Mouse (Mus musculus) MEL (cell line): Measurements from ENCODE around the gene Slc25a36. TPM values are rescaled to one million over a fixed set of nuclear protein-coding genes. Genes with fewer than 3 reads are reported as not detected.

Experiments
- DNase-seq: peaks from one replicate; pipeline ENCODE4 v3.0.0; 2011; ENCODE audit warnings: low read depth, low spot score
- H3K27ac ChIP-seq: 2 replicates; pipeline ENCODE4 v1.5.1; 2012; ENCODE audit warnings: low read depth, mild to moderate bottlenecking, control low read depth, low read length, moderate library complexity; ENCODE audit not compliant: control insufficient read depth
- H3K27me3 ChIP-seq, 2 experiments: fragments of 150-350 bp in 1 of 2; sonication (generic) in 1 of 2; 2 replicates each; pipeline ENCODE4 v1.6.1; 2012; ENCODE audit warnings: low read length in 2 of 2, mild to moderate bottlenecking in 2 of 2, improper control_type of control experiment in 1 of 2, moderate library complexity in 1 of 2; ENCODE audit not compliant: insufficient read depth in 2 of 2, control insufficient read depth in 1 of 2
- H3K36me3 ChIP-seq, 2 experiments: 2 replicates each; pipeline ENCODE4 v1.6.1; 2012 to 2014; ENCODE audit warnings: low read length in 2 of 2, improper control_type of control experiment in 1 of 2, inconsistent platforms in 1 of 2, mild to moderate bottlenecking in 1 of 2; ENCODE audit not compliant: insufficient read depth in 2 of 2, control insufficient read depth in 1 of 2
- H3K4me1 ChIP-seq, 2 experiments: fragments of 150-350 bp in 1 of 2; sonication (generic) in 1 of 2; 2 replicates each; pipeline ENCODE4 v1.6.1; 2012; ENCODE audit warnings: low read length in 2 of 2, improper control_type of control experiment in 1 of 2, mild to moderate bottlenecking in 1 of 2; ENCODE audit not compliant: insufficient read depth in 2 of 2, control insufficient read depth in 1 of 2
- H3K4me3 ChIP-seq, 2 experiments: fragments of 150-350 bp in 1 of 2; sonication (generic) in 1 of 2; 2 replicates each; pipeline ENCODE4 v1.5.1; 2012; ENCODE audit warnings: low read depth in 2 of 2, low read length in 2 of 2, mild to moderate bottlenecking in 2 of 2, moderate library complexity in 2 of 2, control low read depth in 1 of 2, improper control_type of control experiment in 1 of 2; ENCODE audit not compliant: control insufficient read depth in 1 of 2, insufficient read depth in 1 of 2
- H3K79me2 ChIP-seq: 2 replicates; pipeline ENCODE4 v1.6.1; 2012; ENCODE audit warnings: mild to moderate bottlenecking, low read length, moderate library complexity; ENCODE audit not compliant: control insufficient read depth, poor library complexity, insufficient read depth
- H3K9ac ChIP-seq: 2 replicates; pipeline ENCODE4 v1.6.1; 2012; ENCODE audit warnings: low read depth, mild to moderate bottlenecking, control low read depth, low read length, moderate library complexity; ENCODE audit not compliant: control insufficient read depth, poor library complexity, severe bottlenecking
- H3K9me3 ChIP-seq: fragments of 150-350 bp; sonication (generic); replicated peaks from 2 replicates; pipeline ENCODE4 v1.6.1; 2012; ENCODE audit warnings: mild to moderate bottlenecking, low read length, improper control_type of control experiment, moderate library complexity; ENCODE audit not compliant: insufficient read depth
- BHLHE40 ChIP-seq: IDR thresholded peaks from 2 replicates; pipeline ENCODE4 v1.6.1; 2012; ENCODE audit warnings: low read depth, mild to moderate bottlenecking, inconsistent platforms, low read length, improper control_type of control experiment, borderline replicate concordance
- CHD2 ChIP-seq: IDR thresholded peaks from 2 replicates; pipeline ENCODE4 v1.6.1; 2011; ENCODE audit warnings: low read length, improper control_type of control experiment
- CTCF ChIP-seq, 3 experiments: IDR thresholded peaks in 2 of 3; conservative IDR thresholded peaks in 1 of 3; 2 replicates each; pipeline ENCODE4 v1.5.1; 2011 to 2012; ENCODE audit warnings: low read length in 3 of 3, low read depth in 2 of 3, mild to moderate bottlenecking in 2 of 3, improper control_type of control experiment in 1 of 3, inconsistent platforms in 1 of 3, mixed read lengths in 1 of 3, moderate library complexity in 1 of 3; ENCODE audit not compliant: control insufficient read depth in 1 of 3, insufficient read depth in 1 of 3, poor library complexity in 1 of 3, severe bottlenecking in 1 of 3
- EP300 ChIP-seq, 2 experiments: IDR thresholded peaks; 2 replicates each; pipeline ENCODE4 v1.6.1; 2011; ENCODE audit warnings: improper control_type of control experiment in 2 of 2, low read length in 2 of 2, low read depth in 1 of 2, mild to moderate bottlenecking in 1 of 2
- ETS1 ChIP-seq: IDR thresholded peaks from 2 replicates; pipeline ENCODE4 v1.6.1; 2012; ENCODE audit warnings: low read depth, mild to moderate bottlenecking, inconsistent platforms, low read length, improper control_type of control experiment, moderate library complexity
- GABPA ChIP-seq: IDR thresholded peaks from 2 replicates; pipeline ENCODE4 v1.6.1; 2012; ENCODE audit warnings: low read depth, mild to moderate bottlenecking, inconsistent platforms, low read length, improper control_type of control experiment, moderate library complexity
- GATA1 ChIP-seq: IDR thresholded peaks from 2 replicates; pipeline ENCODE4 v1.6.1; 2011; ENCODE audit warnings: low read depth, low read length, improper control_type of control experiment
- HCFC1 ChIP-seq: IDR thresholded peaks from 2 replicates; pipeline ENCODE4 v1.6.1; 2012; ENCODE audit warnings: low read depth, mild to moderate bottlenecking, inconsistent platforms, low read length, improper control_type of control experiment, moderate library complexity
- KAT2A ChIP-seq: conservative IDR thresholded peaks from 2 replicates; pipeline ENCODE4 v1.6.1; 2012; ENCODE audit warnings: low read depth, low read length, improper control_type of control experiment, inconsistent platforms
- MAX ChIP-seq: IDR thresholded peaks from 2 replicates; pipeline ENCODE4 v1.6.1; 2011; ENCODE audit warnings: low read length, improper control_type of control experiment
- MAZ ChIP-seq: IDR thresholded peaks from 2 replicates; pipeline ENCODE4 v1.6.1; 2012; ENCODE audit warnings: low read depth, mild to moderate bottlenecking, inconsistent platforms, low read length, improper control_type of control experiment
- MEF2A ChIP-seq: IDR thresholded peaks from 2 replicates; pipeline ENCODE4 v1.6.1; 2014; ENCODE audit warnings: low read depth, mild to moderate bottlenecking, inconsistent platforms, low read length, improper control_type of control experiment; ENCODE audit not compliant: poor library complexity, insufficient replicate concordance, severe bottlenecking; ENCODE audit errors: extremely low read depth
- MXI1 ChIP-seq: IDR thresholded peaks from 2 replicates; pipeline ENCODE4 v1.6.1; 2011; ENCODE audit warnings: mild to moderate bottlenecking, low read depth, low read length, improper control_type of control experiment
- MYB ChIP-seq: IDR thresholded peaks from 2 replicates; pipeline ENCODE4 v1.6.1; 2011; ENCODE audit warnings: mild to moderate bottlenecking, low read depth, low read length, improper control_type of control experiment
- NELFE ChIP-seq: IDR thresholded peaks from 2 replicates; pipeline ENCODE4 v1.6.1; 2011; ENCODE audit warnings: low read depth, low read length, improper control_type of control experiment
- POLR2A ChIP-seq, 2 experiments: IDR thresholded peaks; 2 replicates each; pipeline ENCODE4 v1.6.1; 2011 to 2012; ENCODE audit warnings: low read length in 2 of 2, mild to moderate bottlenecking in 2 of 2, control low read depth in 1 of 2, improper control_type of control experiment in 1 of 2, low read depth in 1 of 2, moderate library complexity in 1 of 2; ENCODE audit not compliant: control insufficient read depth in 1 of 2, insufficient read depth in 1 of 2, poor library complexity in 1 of 2
- POLR2AphosphoS2 ChIP-seq: IDR thresholded peaks from 2 replicates; pipeline ENCODE4 v1.6.1; 2011; ENCODE audit warnings: low read length, improper control_type of control experiment
- SIN3A ChIP-seq: IDR thresholded peaks from 2 replicates; pipeline ENCODE4 v1.6.1; 2012; ENCODE audit warnings: low read length, improper control_type of control experiment, inconsistent platforms
- SMC3 ChIP-seq: IDR thresholded peaks from 2 replicates; pipeline ENCODE4 v1.6.1; 2011; ENCODE audit warnings: low read depth, low read length, improper control_type of control experiment
- TAL1 ChIP-seq: IDR thresholded peaks from 2 replicates; pipeline ENCODE4 v1.6.1; 2012; ENCODE audit warnings: mild to moderate bottlenecking, inconsistent platforms, low read length, moderate library complexity, mixed read lengths
- TCF12 ChIP-seq: IDR thresholded peaks from 2 replicates; pipeline ENCODE4 v1.6.1; 2014; ENCODE audit warnings: low read depth, mild to moderate bottlenecking, inconsistent platforms, low read length, improper control_type of control experiment, moderate library complexity
- UBTF ChIP-seq: IDR thresholded peaks from 2 replicates; pipeline ENCODE4 v1.6.1; 2012; ENCODE audit warnings: low read depth, mild to moderate bottlenecking, inconsistent platforms, low read length, improper control_type of control experiment, moderate library complexity, borderline replicate concordance; ENCODE audit not compliant: insufficient read depth
- ZC3H11A ChIP-seq: IDR thresholded peaks from 2 replicates; pipeline ENCODE4 v1.6.1; 2012; ENCODE audit warnings: low read depth, mild to moderate bottlenecking, inconsistent platforms, low read length, improper control_type of control experiment
- ZKSCAN1 ChIP-seq: IDR thresholded peaks from 2 replicates; pipeline ENCODE4 v1.6.1; 2012; ENCODE audit warnings: low read depth, mild to moderate bottlenecking, inconsistent platforms, low read length, improper control_type of control experiment, moderate library complexity
- ZNF384 ChIP-seq: IDR thresholded peaks from 2 replicates; pipeline ENCODE4 v1.6.1; 2012; ENCODE audit warnings: low read depth, mild to moderate bottlenecking, inconsistent platforms, low read length, improper control_type of control experiment
- polyA plus RNA-seq, 2 experiments: library from polyadenylated mRNA; stranded (reverse) in 1 of 2; unstranded in 1 of 2; fragments of >175 nt in 1 of 2; fragments of >200 nt in 1 of 2; gene quantifications; 2 replicates each; pipeline versions ENCODE4 v1.2.1 to v1.2.4; 2012; ENCODE audit warnings: low replicate concordance in 2 of 2, low read depth in 1 of 2; ENCODE audit not compliant: insufficient read length in 2 of 2, insufficient read depth in 1 of 2, missing spikeins in 1 of 2
- total RNA-seq: library from RNA; depleted of rRNA; stranded (reverse); fragments of 300-350 nt; gene quantifications from 2 replicates; pipeline ENCODE4 v1.2.3, GENCODE M21; 2012

The Slc25a36 gene
- total and polyA plus RNA-seq, 3 experiments: 11.9 to 13.0 TPM; not detected in 1

DNA sequence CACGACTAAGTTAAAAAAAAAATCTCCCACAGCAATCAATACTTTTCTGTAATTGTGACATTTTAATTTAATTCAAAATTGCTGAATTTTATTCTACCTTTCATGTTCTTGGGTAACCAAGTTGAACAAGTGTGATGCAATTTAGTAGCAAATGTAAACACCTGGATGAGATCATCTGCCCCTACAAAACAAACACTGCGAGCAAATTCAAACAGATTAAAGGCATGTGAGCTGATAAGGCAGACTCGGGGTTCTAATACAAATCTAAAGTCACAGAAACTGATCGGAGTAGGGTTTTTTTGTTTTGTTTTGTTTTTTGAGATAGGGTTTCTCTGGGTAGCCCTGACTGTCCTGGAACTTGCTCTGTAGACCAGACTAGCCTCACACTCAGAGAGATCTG lies 12.0 kb downstream of the Slc25a36 start:
- peaks cover 0 to 28% of the 10 kb centered on the region in 2 experiments; a peak in 2 of 4 replicates for H3K36me3 ChIP-seq
- no peaks in the 10 kb centered on the region for H3K27me3 ChIP-seq

GRCm38 (mm10) chr9:97096180-97096579 lies 14.8 kb downstream of the Slc25a36 start:
- H3K36me3 ChIP-seq: peaks cover 0 to 39% of the 10 kb centered on the region in 2 experiments; a peak in 2 of 4 replicates
- no peak overlapping the region for H3K4me3 ChIP-seq
- H3K27me3 ChIP-seq: no peaks in the 10 kb centered on the region
- no peak for DNase-seq
- no peaks in the 10 kb centered on the region; the same call in 1 of the 2 replicates for H3K79me2 ChIP-seq
- H3K9me3 ChIP-seq: no peaks in the 10 kb centered on the region
- H3K4me1 ChIP-seq: no peaks in the 10 kb centered on the region; a peak in 1 of 4 replicates
- no peak overlapping the region for H3K9ac ChIP-seq
- TF ChIP-seq MYB (no peak), CHD2 (no peak), HCFC1 (no peak), MEF2A (no peak), UBTF (no peak), ZNF384 (no peak), KAT2A (no peak)
- H3K27ac ChIP-seq: no peak overlapping the region

More for the DNA sequence above, 12.0 kb downstream of the Slc25a36 start:
- no peak for TF ChIP-seq NELFE
- no peak for TF ChIP-seq POLR2A (IDR thresholded peaks at IDR 0.05; ENCODE audit: control insufficient read depth in 1 of 2, insufficient read depth in 1 of 2, low read depth in 1 of 2, low read length in 2 of 2, poor library complexity in 1 of 2)
- TF ChIP-seq SMC3: no peak
- no peak for TF ChIP-seq EP300 (IDR thresholded peaks at IDR 0.05; ENCODE audit: low read depth in 1 of 2, low read length in 2 of 2)
- no peak for TF ChIP-seq MAX
- no peak for TF ChIP-seq GABPA
- no peak for TF ChIP-seq GATA1
- TF ChIP-seq MAZ: no peak
- no peak for TF ChIP-seq UBTF
- no peak for TF ChIP-seq POLR2AphosphoS2
- no peak for TF ChIP-seq SIN3A
- no peak for TF ChIP-seq ZKSCAN1
- TF ChIP-seq TCF12: no peak
- no peak for TF ChIP-seq MXI1
- no peak for TF ChIP-seq TAL1
- TF ChIP-seq BHLHE40: no peak
- TF ChIP-seq ZC3H11A: no peak
- TF ChIP-seq ETS1: no peak
- no peak for TF ChIP-seq CTCF (IDR thresholded peaks at IDR 0.05 in 2 of 3, conservative IDR thresholded peaks at IDR 0.05 in 1 of 3; ENCODE audit: control insufficient read depth in 1 of 3, insufficient read depth in 1 of 3, low read depth in 2 of 3, low read length in 3 of 3, poor library complexity in 1 of 3, severe bottlenecking in 1 of 3)
- Histone ChIP-seq H3K9ac (no peak overlapping the region), H3K27ac (no peak overlapping the region), H3K9me3 (no peaks in the 10 kb centered on the region), H3K4me3 (no peak overlapping the region), H3K4me1 (no peaks in the 10 kb centered on the region; a peak in 1 of 4 replicates), H3K79me2 (peaks cover 14% of the 10 kb centered on the region)
- DNase-seq: no peak
